30 mouse cellular contexts compared by ENCODE assay signal in genomic region chr11:94962534-94963101, GRCm38 (mm10). TPM values are rescaled to one million over a fixed set of nuclear protein-coding genes. Genes with fewer than 3 reads are reported as not detected.
DNase-seq lines count a peak whose midpoint lies in the region; ATAC-seq and TF ChIP-seq lines count a peak whose summit lies in the region.
"Had no signal": no experiment of that assay in that cellular context is flagged by ENCODE, and none has a peak within 500 bp of the region (broad histone marks: within the 10 kb centered on the region; RNA-seq: fewer than 3 reads in every experiment).

No protein-coding gene starts in this region.

- TF ChIP-seq CTCF in lung, postnatal 0 days (IDR thresholded peaks at IDR 0.05) = no peak

- H3K4me2 ChIP-seq in embryonic facial prominence, embryonic 11.5 days (ENCODE audit: low read depth, low read length) = no peak overlapping the region
- H3K4me2 ChIP-seq in intestine, embryonic 16.5 days (ENCODE audit: low read depth, low read length) = no peak overlapping the region
- H3K4me2 ChIP-seq in intestine, embryonic 15.5 days (replicated peaks) = no peak overlapping the region
- no peak overlapping the region for H3K4me2 ChIP-seq in lung, embryonic 16.5 days (ENCODE audit: low read depth, low read length)
- H3K4me2 ChIP-seq in lung, postnatal 0 days (replicated peaks; ENCODE audit: low read depth, low read length) = no peak overlapping the region
- H3K4me2 ChIP-seq: embryonic facial prominence, embryonic 12.5 days; hindbrain, embryonic 14.5 days; liver, embryonic 11.5 days; midbrain, embryonic 13.5 days; neural tube, embryonic 15.5 days had no signal

- H3K9me3 ChIP-seq in embryonic facial prominence, embryonic 11.5 days (replicated peaks; ENCODE audit: control insufficient read depth, low read length) = no peaks in the 10 kb centered on the region
- H3K9me3 ChIP-seq in embryonic facial prominence, embryonic 10.5 days = no peaks in the 10 kb centered on the region
- no peaks in the 10 kb centered on the region for H3K9me3 ChIP-seq in intestine, embryonic 16.5 days (ENCODE audit: control insufficient read depth, low read length)
- H3K9me3 ChIP-seq in intestine, embryonic 15.5 days = no peaks in the 10 kb centered on the region
- no peaks in the 10 kb centered on the region for H3K9me3 ChIP-seq in lung, embryonic 16.5 days (ENCODE audit: control insufficient read depth, low read length)
- no peaks in the 10 kb centered on the region for H3K9me3 ChIP-seq in lung, postnatal 0 days (ENCODE audit: low read length)
- H3K9me3 ChIP-seq: embryonic facial prominence, embryonic 12.5 days; midbrain, embryonic 13.5 days; neural tube, embryonic 15.5 days had no signal

- 72% methylated on average over 5 of the region's 5 CpGs for WGBS in embryonic facial prominence, embryonic 11.5 days
- WGBS in embryonic facial prominence, embryonic 10.5 days = 76% methylated on average over 5 of the region's 5 CpGs
- WGBS in intestine, embryonic 16.5 days = 62% methylated on average over 5 of the region's 5 CpGs
- WGBS in intestine, embryonic 15.5 days = 57% methylated on average over 5 of the region's 5 CpGs
- WGBS in lung, embryonic 16.5 days = 57% methylated on average over 5 of the region's 5 CpGs
- WGBS in lung, postnatal 0 days = 56% methylated on average over 5 of the region's 5 CpGs

- no peak overlapping the region for H3K9ac ChIP-seq in embryonic facial prominence, embryonic 11.5 days (replicated peaks; ENCODE audit: low read length)
- H3K9ac ChIP-seq in intestine, embryonic 16.5 days (ENCODE audit: low read depth, low read length) = no peak overlapping the region
- H3K9ac ChIP-seq in intestine, embryonic 15.5 days = no peak overlapping the region
- H3K9ac ChIP-seq in lung, embryonic 16.5 days (ENCODE audit: low read length) = no peak overlapping the region
- no peak overlapping the region for H3K9ac ChIP-seq in lung, postnatal 0 days (replicated peaks; ENCODE audit: low read depth)
- H3K9ac ChIP-seq: embryonic facial prominence, embryonic 12.5 days; hindbrain, embryonic 14.5 days; liver, postnatal 0 days; midbrain, embryonic 13.5 days; neural tube, embryonic 15.5 days had no signal

- TF ChIP-seq EP300 in lung, postnatal 0 days (IDR thresholded peaks at IDR 0.05) = no peak

- H3K4me1 ChIP-seq in embryonic facial prominence, embryonic 11.5 days (ENCODE audit: control insufficient read depth, insufficient read depth, low read length) = no peaks in the 10 kb centered on the region; the same call in 1 of the 2 replicates
- H3K4me1 ChIP-seq in embryonic facial prominence, embryonic 10.5 days = peaks cover 34% of the 10 kb centered on the region
- H3K4me1 ChIP-seq in intestine, embryonic 16.5 days (ENCODE audit: control insufficient read depth, insufficient read depth, low read length) = peaks cover 16% of the 10 kb centered on the region
- peaks cover 16% of the 10 kb centered on the region for H3K4me1 ChIP-seq in intestine, embryonic 15.5 days (replicated peaks)
- peaks cover 16% of the 10 kb centered on the region for H3K4me1 ChIP-seq in lung, embryonic 16.5 days (replicated peaks; ENCODE audit: control insufficient read depth, insufficient read depth, low read length)
- no peaks in the 10 kb centered on the region for H3K4me1 ChIP-seq in lung, postnatal 0 days (ENCODE audit: insufficient read depth, low read depth, low read length)

- H3K27me3 ChIP-seq in embryonic facial prominence, embryonic 11.5 days (ENCODE audit: control insufficient read depth, insufficient read depth, low read length) = no peaks in the 10 kb centered on the region
- H3K27me3 ChIP-seq in embryonic facial prominence, embryonic 10.5 days (replicated peaks; ENCODE audit: low read depth, poor library complexity, severe bottlenecking) = no peaks in the 10 kb centered on the region
- no peaks in the 10 kb centered on the region for H3K27me3 ChIP-seq in intestine, embryonic 16.5 days (replicated peaks; ENCODE audit: control insufficient read depth, insufficient read depth, low read length)
- H3K27me3 ChIP-seq in intestine, embryonic 15.5 days (replicated peaks) = no peaks in the 10 kb centered on the region
- no peaks in the 10 kb centered on the region for H3K27me3 ChIP-seq in lung, embryonic 16.5 days (ENCODE audit: control insufficient read depth, insufficient read depth, low read depth, low read length)
- H3K27me3 ChIP-seq in lung, postnatal 0 days (replicated peaks; ENCODE audit: insufficient read depth, low read length) = no peaks in the 10 kb centered on the region
- H3K27me3 ChIP-seq: embryonic facial prominence, embryonic 12.5 days; midbrain, embryonic 13.5 days; neural tube, embryonic 15.5 days had no signal

- H3K36me3 ChIP-seq in embryonic facial prominence, embryonic 11.5 days (replicated peaks; ENCODE audit: control insufficient read depth, insufficient read depth, low read depth, low read length) = no peaks in the 10 kb centered on the region
- H3K36me3 ChIP-seq in embryonic facial prominence, embryonic 10.5 days (replicated peaks) = no peaks in the 10 kb centered on the region
- no peaks in the 10 kb centered on the region for H3K36me3 ChIP-seq in intestine, embryonic 16.5 days (ENCODE audit: control insufficient read depth, insufficient read depth, low read length)
- H3K36me3 ChIP-seq in intestine, embryonic 15.5 days = no peaks in the 10 kb centered on the region
- H3K36me3 ChIP-seq in lung, embryonic 16.5 days (ENCODE audit: control insufficient read depth, insufficient read depth, low read length) = no peaks in the 10 kb centered on the region
- no peaks in the 10 kb centered on the region for H3K36me3 ChIP-seq in lung, postnatal 0 days (ENCODE audit: insufficient read depth, low read length)
- H3K36me3 ChIP-seq: embryonic facial prominence, embryonic 12.5 days; midbrain, embryonic 13.5 days; neural tube, embryonic 15.5 days had no signal

- DNase-seq in embryonic facial prominence, embryonic 11.5 days (ENCODE audit: low spot score) = no peak
- no peak for DNase-seq in embryonic facial prominence, embryonic 10.5 days (ENCODE audit: low spot score)
- DNase-seq in lung, postnatal 0 days (ENCODE audit: low spot score) = no peak
- DNase-seq in ovary, adult 18-20 months (ENCODE audit: low spot score) = no peak
- DNase-seq: adrenal gland, postnatal 14 days; cerebellum, adult 2 months; cerebellum, postnatal 25 days; kidney, adult 18-20 months; kidney, postnatal 14 days; layer of hippocampus, adult 9-11 months; liver, postnatal 0 days; lung, postnatal 10 days; right cerebral cortex, postnatal 25 days; thymus, adult 18-20 months; thymus, postnatal 25 days had no signal

- H3K27ac ChIP-seq in embryonic facial prominence, embryonic 11.5 days (replicated peaks; ENCODE audit: low read depth, low read length) = no peak overlapping the region
- no peak overlapping the region for H3K27ac ChIP-seq in embryonic facial prominence, embryonic 10.5 days (replicated peaks)
- H3K27ac ChIP-seq in intestine, embryonic 16.5 days (ENCODE audit: low read length) = no peak overlapping the region
- H3K27ac ChIP-seq in intestine, embryonic 15.5 days = no peak overlapping the region
- H3K27ac ChIP-seq in lung, embryonic 16.5 days (ENCODE audit: low read length) = no peak overlapping the region
- no peak overlapping the region for H3K27ac ChIP-seq in lung, postnatal 0 days (ENCODE audit: low read length)
- H3K27ac ChIP-seq: embryonic facial prominence, embryonic 12.5 days; hindbrain, embryonic 14.5 days; macrophage; midbrain, embryonic 13.5 days; neural tube, embryonic 15.5 days had no signal

- no peak overlapping the region for H3K4me3 ChIP-seq in embryonic facial prominence, embryonic 11.5 days (ENCODE audit: low read depth, low read length)
- H3K4me3 ChIP-seq in embryonic facial prominence, embryonic 10.5 days = no peak overlapping the region
- no peak overlapping the region for H3K4me3 ChIP-seq in intestine, embryonic 16.5 days (ENCODE audit: low read length)
- H3K4me3 ChIP-seq in intestine, embryonic 15.5 days (replicated peaks) = no peak overlapping the region
- no peak overlapping the region for H3K4me3 ChIP-seq in lung, embryonic 16.5 days (ENCODE audit: low read length)
- H3K4me3 ChIP-seq in lung, postnatal 0 days (ENCODE audit: low read depth, low read length) = no peak overlapping the region
- H3K4me3 ChIP-seq: embryonic facial prominence, embryonic 12.5 days; midbrain, embryonic 13.5 days; neural tube, embryonic 15.5 days had no signal

- 0 out of 2 replicates have a peak, but pooled peaks have one; percentile 37 for ATAC-seq in embryonic facial prominence, embryonic 11.5 days (replicated peaks; ENCODE audit: insufficient number of reproducible peaks, low FRiP score, low TSS enrichment, low read depth)
- ATAC-seq in intestine, embryonic 16.5 days = 0 out of 2 replicates have a peak, but pooled peaks have one; percentile 25
- no peak for ATAC-seq in intestine, embryonic 15.5 days
- ATAC-seq in lung, embryonic 16.5 days (ENCODE audit: low read depth) = peak; percentile 19; the same call in 1 of the 2 replicates
- no peak for ATAC-seq in lung, postnatal 0 days
- ATAC-seq: forebrain, embryonic 14.5 days; liver, postnatal 0 days; midbrain, embryonic 13.5 days had no signal

RNA-seq across cellular contexts. Expression of gene Hils1, which starts 4.8 kb away (rescaled TPM):
- not detected in 2 replicates for polyA plus RNA-seq in embryonic facial prominence, embryonic 11.5 days (2014; fragmentation: Nextera tagmentation; extraction: Ambion mirVana)
- polyA plus RNA-seq in embryonic facial prominence, embryonic 10.5 days (2016; fragmentation: Nextera tagmentation; extraction: Ambion mirVana) = not detected in 2 replicates
- not detected in 2 replicates for polyA plus RNA-seq in intestine, embryonic 16.5 days (2015; fragmentation: Nextera tagmentation; extraction: Ambion mirVana)
- polyA plus RNA-seq in intestine, embryonic 15.5 days (2015; fragmentation: Nextera tagmentation; extraction: Ambion mirVana) = not detected in 2 replicates
- not detected in 2 replicates for polyA plus RNA-seq in lung, embryonic 16.5 days (2015; fragmentation: Nextera tagmentation; extraction: Ambion mirVana)
- polyA plus RNA-seq in lung, postnatal 0 days (2015; fragmentation: Nextera tagmentation; extraction: Ambion mirVana) = not detected in 2 replicates
- polyA plus RNA-seq: brain, embryonic 14.5 days; cerebellum, adult 2 months; embryonic facial prominence, embryonic 12.5 days; forebrain, embryonic 14.5 days; frontal cortex, adult 2 months; heart, postnatal 0 days; hindbrain, embryonic 14.5 days; limb, embryonic 11.5 days; liver, embryonic 11.5 days; liver, postnatal 0 days; macrophage; midbrain, embryonic 13.5 days; neural tube, embryonic 15.5 days; stomach, embryonic 16.5 days had no signal

RNA-seq across cellular contexts. Expression of gene Sgca, which starts 13.5 kb away (rescaled TPM):
- 0.38 and 0.84 TPM in 2 replicates for polyA plus RNA-seq in embryonic facial prominence, embryonic 11.5 days (2014; fragmentation: Nextera tagmentation; extraction: Ambion mirVana)
- 0.17 TPM in 1 of 2 replicates, not detected in the other for polyA plus RNA-seq in embryonic facial prominence, embryonic 10.5 days (2016; fragmentation: Nextera tagmentation; extraction: Ambion mirVana)
- polyA plus RNA-seq in intestine, embryonic 16.5 days (2015; fragmentation: Nextera tagmentation; extraction: Ambion mirVana) = 0.26 and 0.36 TPM in 2 replicates
- 0.19 TPM in 1 of 2 replicates, not detected in the other for polyA plus RNA-seq in intestine, embryonic 15.5 days (2015; fragmentation: Nextera tagmentation; extraction: Ambion mirVana)
- 1.3 and 1.4 TPM in 2 replicates for polyA plus RNA-seq in lung, embryonic 16.5 days (2015; fragmentation: Nextera tagmentation; extraction: Ambion mirVana)
- 0.33 and 0.55 TPM in 2 replicates for polyA plus RNA-seq in lung, postnatal 0 days (2015; fragmentation: Nextera tagmentation; extraction: Ambion mirVana)
- polyA plus RNA-seq: forebrain, embryonic 14.5 days; macrophage had no signal

RNA-seq across cellular contexts. Expression of gene Col1a1, which starts 26.6 kb away (rescaled TPM):
- 93.8 and 109 TPM in 2 replicates for polyA plus RNA-seq in embryonic facial prominence, embryonic 11.5 days (2014; fragmentation: Nextera tagmentation; extraction: Ambion mirVana)
- 61.5 and 88.8 TPM in 2 replicates for polyA plus RNA-seq in embryonic facial prominence, embryonic 10.5 days (2016; fragmentation: Nextera tagmentation; extraction: Ambion mirVana)
- polyA plus RNA-seq in intestine, embryonic 16.5 days (2015; fragmentation: Nextera tagmentation; extraction: Ambion mirVana) = 890 and 1,013 TPM in 2 replicates
- polyA plus RNA-seq in intestine, embryonic 15.5 days (2015; fragmentation: Nextera tagmentation; extraction: Ambion mirVana) = 984 and 1,087 TPM in 2 replicates
- polyA plus RNA-seq in lung, embryonic 16.5 days (2015; fragmentation: Nextera tagmentation; extraction: Ambion mirVana) = 1,180 and 1,421 TPM in 2 replicates
- polyA plus RNA-seq in lung, postnatal 0 days (2015; fragmentation: Nextera tagmentation; extraction: Ambion mirVana) = 464 and 478 TPM in 2 replicates

RNA-seq across cellular contexts. Expression of gene Ppp1r9b, which starts 28.2 kb away (rescaled TPM):
- polyA plus RNA-seq in embryonic facial prominence, embryonic 11.5 days (2014; fragmentation: Nextera tagmentation; extraction: Ambion mirVana) = 9.9 and 10.5 TPM in 2 replicates
- polyA plus RNA-seq in embryonic facial prominence, embryonic 10.5 days (2016; fragmentation: Nextera tagmentation; extraction: Ambion mirVana) = 8.3 and 9.4 TPM in 2 replicates
- 5.2 and 5.6 TPM in 2 replicates for polyA plus RNA-seq in intestine, embryonic 16.5 days (2015; fragmentation: Nextera tagmentation; extraction: Ambion mirVana)
- polyA plus RNA-seq in intestine, embryonic 15.5 days (2015; fragmentation: Nextera tagmentation; extraction: Ambion mirVana) = 6.8 and 8.1 TPM in 2 replicates
- polyA plus RNA-seq in lung, embryonic 16.5 days (2015; fragmentation: Nextera tagmentation; extraction: Ambion mirVana) = 8.2 and 8.3 TPM in 2 replicates
- 9.8 and 11.5 TPM in 2 replicates for polyA plus RNA-seq in lung, postnatal 0 days (2015; fragmentation: Nextera tagmentation; extraction: Ambion mirVana)

RNA-seq across cellular contexts. Expression of gene Samd14, which starts 47.1 kb away (rescaled TPM):
- polyA plus RNA-seq in embryonic facial prominence, embryonic 11.5 days (2014; fragmentation: Nextera tagmentation; extraction: Ambion mirVana) = 31.1 and 33.9 TPM in 2 replicates
- polyA plus RNA-seq in embryonic facial prominence, embryonic 10.5 days (2016; fragmentation: Nextera tagmentation; extraction: Ambion mirVana) = 35.5 and 42.5 TPM in 2 replicates
- 13.2 and 13.6 TPM in 2 replicates for polyA plus RNA-seq in intestine, embryonic 16.5 days (2015; fragmentation: Nextera tagmentation; extraction: Ambion mirVana)
- polyA plus RNA-seq in intestine, embryonic 15.5 days (2015; fragmentation: Nextera tagmentation; extraction: Ambion mirVana) = 15.0 and 15.3 TPM in 2 replicates
- 13.4 and 14.0 TPM in 2 replicates for polyA plus RNA-seq in lung, embryonic 16.5 days (2015; fragmentation: Nextera tagmentation; extraction: Ambion mirVana)
- 5.4 and 5.8 TPM in 2 replicates for polyA plus RNA-seq in lung, postnatal 0 days (2015; fragmentation: Nextera tagmentation; extraction: Ambion mirVana)

Comparison
In these comparisons a context has a peak if more than half of its experiments do, and no peak if none do; other contexts are left out.
1. ATAC-seq: peak in embryonic facial prominence, embryonic 11.5 days (single experiment), intestine, embryonic 16.5 days (single experiment) and lung, embryonic 16.5 days (single experiment); none in intestine, embryonic 15.5 days (single experiment) and lung, postnatal 0 days (single experiment).